Mouse (Mus musculus) mouse trophoblast stem cell (cell line): Measurements from ENCODE around the gene Fbxl17.

Experiments
- in situ Hi-C, 2 experiments: fragments of 300-500 bp; cut with MseI, MboI; formaldehyde crosslinking; loops; 2 replicates in 1 of 2; 3 replicates in 1 of 2; pipeline ENCODE4 v1.15.1; 2025

Gene Fbxl17

DNA sequence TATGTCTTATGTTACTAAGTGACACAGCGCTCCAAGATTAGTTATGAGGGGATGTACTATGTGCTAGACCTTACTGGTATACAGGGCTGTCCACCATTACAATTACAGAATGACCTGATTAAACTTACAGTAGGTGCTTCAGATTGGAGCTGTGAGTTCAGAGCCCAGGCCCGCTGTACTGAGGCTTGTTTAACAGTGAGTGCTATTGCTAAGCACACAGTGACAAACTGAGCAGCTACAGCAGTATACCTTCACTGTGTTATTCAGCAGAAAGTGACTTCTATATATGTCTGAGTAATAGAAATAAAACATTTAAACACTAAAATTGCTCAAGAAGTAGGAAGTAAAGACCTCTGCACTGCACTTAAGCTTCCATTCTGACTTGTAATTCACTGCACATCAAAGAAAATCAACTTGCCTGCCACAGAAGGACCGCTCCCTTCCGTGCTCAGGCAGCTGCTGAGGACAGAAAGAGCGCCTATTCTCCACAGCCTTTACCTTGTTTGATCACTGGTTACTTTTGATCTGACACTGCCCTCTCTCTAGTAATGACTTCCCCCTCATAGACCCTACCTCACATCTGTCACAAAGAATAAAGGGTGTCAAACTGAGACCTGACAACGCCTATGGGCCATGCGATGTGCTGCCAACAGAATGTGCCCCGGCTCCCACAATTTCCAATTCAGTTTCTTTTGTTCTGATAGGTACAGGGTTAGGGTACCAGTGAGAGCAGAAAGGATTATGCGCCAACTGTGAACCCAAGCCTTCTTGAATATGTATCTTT is 39.9 kb downstream of the Fbxl17 start:
- in situ Hi-C loops: no loop called here

DNA sequence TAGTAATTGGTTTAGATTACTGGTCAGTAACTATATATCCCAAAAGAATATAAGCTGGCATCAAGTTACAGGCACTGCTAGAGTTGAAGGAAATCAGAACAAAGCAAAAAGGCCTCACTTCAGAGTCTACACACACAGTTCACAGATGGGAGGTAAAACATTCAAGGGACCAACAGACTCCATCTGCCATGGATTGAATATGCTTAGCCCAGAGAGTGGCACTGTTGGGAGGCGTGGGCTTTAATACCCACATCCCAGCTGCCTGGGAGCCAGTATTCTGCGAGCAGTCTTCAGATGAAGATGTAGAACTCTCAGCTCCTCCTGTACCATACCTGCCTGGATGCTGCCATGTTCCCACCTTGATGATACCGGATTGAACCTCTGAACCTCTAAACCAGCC is 41.8 kb downstream of the Fbxl17 start:
- in situ Hi-C loops: no loop called here

GRCm38 (mm10) chr17:63451311-63452006 is 48.4 kb downstream of the Fbxl17 start:
- in situ Hi-C loops: no loop called here

- in situ Hi-C loops: no loop called here
Observed at GRCm38 (mm10) chr17:63447691-63448090, 52.1 kb downstream of the Fbxl17 start.

GRCm38 (mm10) chr17:63446971-63447679 is 52.7 kb downstream of the Fbxl17 start:
- in situ Hi-C loops: no loop called here

GRCm38 (mm10) chr17:63445212-63445611 is 54.6 kb downstream of the Fbxl17 start:
- in situ Hi-C loops: no loop called here

- in situ Hi-C loops: no loop called here
Observed at GRCm38 (mm10) chr17:63437424-63437823, 62.4 kb downstream of the Fbxl17 start.

- in situ Hi-C loops: no loop called here
Observed at GRCm38 (mm10) chr17:63434081-63434480, 65.7 kb downstream of the Fbxl17 start.

- in situ Hi-C loops: no loop called here
Observed at GRCm38 (mm10) chr17:63431650-63432049, 68.2 kb downstream of the Fbxl17 start.

DNA sequence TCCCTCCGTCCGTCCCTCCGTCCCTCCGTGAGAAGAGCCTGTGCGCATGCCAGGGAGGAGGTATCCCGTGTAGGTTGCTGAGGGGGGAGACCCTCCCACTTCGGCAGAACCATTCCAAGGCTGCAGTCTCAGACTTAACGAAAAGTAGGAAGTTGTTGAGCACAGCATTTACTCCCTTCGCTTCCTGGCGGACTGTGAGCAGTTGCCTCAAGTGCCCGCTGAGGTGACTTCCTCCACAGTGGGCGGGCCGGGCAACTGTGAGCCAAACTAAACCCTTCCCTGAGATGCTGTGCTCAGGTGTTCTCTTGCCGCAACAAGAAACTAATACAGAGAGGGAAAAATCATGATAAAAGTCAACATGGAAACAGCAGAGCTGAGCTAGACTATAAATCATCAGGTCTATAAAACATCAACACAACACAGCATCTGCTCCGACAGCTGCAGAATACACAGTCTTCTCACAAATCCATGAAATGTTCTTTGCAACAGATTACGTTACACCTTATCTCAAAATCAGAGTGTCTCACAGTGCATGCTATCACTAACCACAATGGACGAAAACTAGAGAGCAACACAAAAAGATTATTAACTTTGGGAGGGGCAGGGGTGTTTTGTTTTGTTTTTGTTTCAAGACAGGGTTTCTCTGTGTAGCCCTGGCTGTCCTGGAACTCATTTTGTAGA is 69.3 kb downstream of the Fbxl17 start:
- in situ Hi-C loops: no loop called here

DNA sequence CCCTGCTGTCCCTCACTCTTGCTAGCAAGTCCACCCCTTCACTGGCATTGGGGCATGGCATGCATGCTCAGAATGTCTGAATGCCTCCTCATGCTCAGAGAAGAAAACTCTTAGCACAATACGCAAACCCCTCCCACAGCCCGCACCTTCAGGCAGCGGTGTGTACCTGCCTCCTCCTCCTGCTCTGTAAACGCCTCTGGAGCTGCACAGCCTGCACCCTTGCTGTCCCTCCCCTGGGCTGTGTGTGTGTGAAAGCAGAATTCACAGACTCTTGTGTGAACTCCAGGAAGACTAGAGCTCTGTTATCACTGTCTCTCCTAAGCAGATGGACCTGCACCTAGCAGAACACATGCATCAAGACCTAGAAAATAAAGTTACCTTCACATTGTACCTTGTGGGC is 76.0 kb downstream of the Fbxl17 start:
- in situ Hi-C loops: no loop called here

GRCm38 (mm10) chr17:63422685-63423084 is 77.1 kb downstream of the Fbxl17 start:
- in situ Hi-C loops: no loop called here

GRCm38 (mm10) chr17:63421864-63422263 is 78.0 kb downstream of the Fbxl17 start:
- in situ Hi-C loops: no loop called here

GRCm38 (mm10) chr17:63419503-63419902 is 80.3 kb downstream of the Fbxl17 start:
- in situ Hi-C loops: no loop called here

DNA sequence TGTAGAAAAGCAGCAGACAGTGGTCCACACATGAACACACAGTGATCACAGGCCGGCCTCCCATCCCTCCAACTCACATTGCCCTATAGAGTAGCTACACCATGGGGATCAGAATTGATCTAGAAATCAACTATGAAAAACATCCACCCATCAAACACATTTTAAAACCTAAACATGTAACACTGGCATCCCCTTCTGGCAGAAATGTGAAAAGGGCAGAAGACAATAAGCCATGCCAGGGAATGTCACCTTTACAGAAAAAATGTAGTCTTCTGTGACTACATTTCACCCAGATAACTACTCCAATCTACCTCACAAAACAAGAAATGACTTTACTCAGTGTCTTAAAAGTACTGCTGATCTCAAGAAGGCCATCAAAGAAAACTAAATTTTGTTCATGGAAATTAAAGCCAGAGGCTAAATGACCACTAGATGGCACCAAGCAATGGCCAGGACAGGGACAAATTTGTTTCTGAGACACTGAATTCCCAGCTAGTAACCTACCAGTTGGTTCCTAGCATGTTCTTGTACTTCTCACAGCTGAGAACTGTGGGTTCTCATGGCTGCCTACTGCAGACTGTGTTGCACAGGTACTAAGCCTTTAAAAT is 85.7 kb downstream of the Fbxl17 start:
- in situ Hi-C loops: no loop called here

- in situ Hi-C loops: no loop called here
Observed at GRCm38 (mm10) chr17:63411564-63411963, 88.3 kb downstream of the Fbxl17 start.

DNA sequence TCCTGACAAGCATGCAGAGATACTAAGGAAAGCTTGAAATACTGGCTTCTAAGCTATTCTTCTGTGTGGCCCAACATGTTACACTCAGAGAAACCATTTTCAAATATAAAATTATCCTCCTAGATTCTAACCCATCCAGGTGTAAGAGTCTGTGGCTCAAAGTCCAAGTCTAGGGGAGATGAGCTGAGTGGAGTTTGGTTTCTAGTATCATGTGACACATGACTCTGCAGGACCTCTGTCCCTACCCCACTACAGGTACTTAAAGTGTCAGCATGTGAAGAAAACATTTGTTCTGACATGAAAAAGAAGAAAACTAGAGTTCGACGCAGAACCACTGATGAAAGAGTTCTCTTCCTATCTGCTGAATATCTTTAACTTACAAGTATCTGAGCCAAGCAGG is 89.7 kb downstream of the Fbxl17 start:
- in situ Hi-C loops: no loop called here

GRCm38 (mm10) chr17:63405955-63406354 is 93.9 kb downstream of the Fbxl17 start:
- in situ Hi-C loops: no loop called here

- in situ Hi-C loops: no loop called here
Observed at GRCm38 (mm10) chr17:63405471-63405870, 94.3 kb downstream of the Fbxl17 start.

GRCm38 (mm10) chr17:63404968-63405367 is 94.8 kb downstream of the Fbxl17 start:
- in situ Hi-C loops: no loop called here

GRCm38 (mm10) chr17:63403801-63404415 is 95.9 kb downstream of the Fbxl17 start:
- in situ Hi-C loops: no loop called here
